ENCODE assay signal across 22 mouse cellular contexts in genomic region chr10:109309286-109309685, GRCm38 (mm10).
"Had no signal": no experiment of that assay in that cellular context is flagged by ENCODE, and none has a peak within 500 bp of the region (broad histone marks: within the 10 kb centered on the region; RNA-seq: fewer than 3 reads in every experiment).

No protein-coding gene starts in this region.

- H3K9ac ChIP-seq: heart, embryonic 13.5 days; heart, embryonic 15.5 days; hindbrain, embryonic 13.5 days; hindbrain, embryonic 15.5 days; limb, embryonic 13.5 days; limb, embryonic 15.5 days; liver, embryonic 12.5 days; liver, embryonic 14.5 days had no signal

- H3K4me2 ChIP-seq: heart, embryonic 11.5 days; heart, embryonic 13.5 days; heart, embryonic 15.5 days; hindbrain, embryonic 13.5 days; hindbrain, embryonic 15.5 days; limb, embryonic 13.5 days; limb, embryonic 15.5 days; liver, embryonic 12.5 days had no signal

- DNase-seq: gastrocnemius, postnatal 14 days; gastrocnemius, postnatal 36 days; heart, adult 11 months; heart, adult 2 months; heart, postnatal 14 days; heart, postnatal 36 days; kidney, adult 11 months; kidney, adult 8-10 months; kidney, postnatal 14 days; kidney, postnatal 36 days; layer of hippocampus, adult 9-11 months had no signal

- H3K9me3 ChIP-seq: heart, embryonic 15.5 days; hindbrain, embryonic 13.5 days; hindbrain, embryonic 15.5 days; limb, embryonic 15.5 days; liver, embryonic 12.5 days had no signal

- H3K27me3 ChIP-seq: heart, embryonic 13.5 days; heart, embryonic 15.5 days; hindbrain, embryonic 13.5 days; hindbrain, embryonic 15.5 days; limb, embryonic 13.5 days; limb, embryonic 15.5 days; liver, embryonic 12.5 days had no signal

- H3K4me3 ChIP-seq: heart, adult 2 months; heart, embryonic 13.5 days; heart, embryonic 15.5 days; hindbrain, embryonic 13.5 days; hindbrain, embryonic 15.5 days; left cerebral cortex, adult 2 months; limb, embryonic 13.5 days; limb, embryonic 15.5 days; liver, embryonic 12.5 days had no signal

- ATAC-seq: intestine, embryonic 16.5 days; liver, embryonic 12.5 days had no signal

- H3K27ac ChIP-seq: heart, adult 2 months; heart, embryonic 13.5 days; heart, embryonic 15.5 days; hindbrain, embryonic 13.5 days; hindbrain, embryonic 15.5 days; left cerebral cortex, adult 2 months; limb, embryonic 13.5 days; limb, embryonic 15.5 days; liver, embryonic 12.5 days; liver, embryonic 14.5 days had no signal

- H3K36me3 ChIP-seq: heart, embryonic 13.5 days; heart, embryonic 15.5 days; hindbrain, embryonic 13.5 days; hindbrain, embryonic 15.5 days; limb, embryonic 13.5 days; limb, embryonic 15.5 days; liver, embryonic 12.5 days had no signal

- H3K4me1 ChIP-seq: heart, embryonic 13.5 days; heart, embryonic 15.5 days; hindbrain, embryonic 13.5 days; hindbrain, embryonic 15.5 days; limb, embryonic 13.5 days; limb, embryonic 15.5 days; liver, embryonic 12.5 days had no signal
